Mouse (Mus musculus) T-helper 2 cell (primary cell): Measurements from ENCODE around the gene Gm49398.

Experiments used
- in situ Hi-C: fragments of 300-600 bp; cut with MboI, MseI; formaldehyde crosslinking; loops from one replicate; pipeline ENCODE4 v1.15.1; 2025; ENCODE audit warnings: high pct_unique_total_duplicates

The Gm49398 gene

DNA sequence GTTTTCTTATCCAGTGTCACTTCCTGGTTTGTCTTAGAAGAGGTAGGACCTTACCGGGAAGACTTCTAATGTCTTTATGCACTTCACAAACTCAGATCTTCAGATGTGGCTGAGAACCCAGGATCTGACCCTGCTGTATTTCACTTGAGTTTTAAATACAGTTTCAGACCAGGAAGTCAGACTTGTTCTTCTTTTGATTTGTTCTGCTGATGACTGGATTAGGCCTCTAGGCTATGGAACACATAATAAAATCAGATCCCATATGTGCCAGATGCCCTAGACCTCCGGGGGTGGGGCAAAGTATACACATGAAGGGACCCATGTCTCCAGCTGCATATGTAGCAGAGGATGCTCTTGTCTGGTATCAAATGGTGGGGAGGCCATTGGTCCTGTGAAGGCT lies at the start of gene Gm49398:
Gm49398 (minus strand) TSS at position 101 of the 400 bp plus-strand sequence.
- in situ Hi-C loops, result no loop called here

DNA sequence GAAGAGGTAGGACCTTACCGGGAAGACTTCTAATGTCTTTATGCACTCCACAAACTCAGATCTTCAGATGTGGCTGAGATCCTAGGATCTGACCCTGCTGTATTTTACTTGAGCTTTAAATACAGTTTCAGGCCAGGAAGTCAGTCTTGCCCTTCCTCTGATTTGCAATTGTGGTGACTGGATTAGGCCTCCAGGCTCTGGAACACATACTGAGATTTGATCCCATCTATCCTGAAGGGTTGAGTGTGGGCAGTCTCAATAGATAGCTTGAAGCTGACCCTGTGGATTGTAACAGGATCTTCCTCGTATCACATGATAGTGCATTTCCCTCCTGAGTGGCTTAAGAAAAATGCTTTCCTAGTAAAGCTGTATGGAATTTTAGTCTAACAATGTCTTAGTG lies 33.4 kb downstream of the Gm49398 start, which contains the start of gene Cts8:
Cts8 (minus strand) TSS at position 101 of the 400 bp plus-strand sequence.
- in situ Hi-C loops, result no loop called here

DNA sequence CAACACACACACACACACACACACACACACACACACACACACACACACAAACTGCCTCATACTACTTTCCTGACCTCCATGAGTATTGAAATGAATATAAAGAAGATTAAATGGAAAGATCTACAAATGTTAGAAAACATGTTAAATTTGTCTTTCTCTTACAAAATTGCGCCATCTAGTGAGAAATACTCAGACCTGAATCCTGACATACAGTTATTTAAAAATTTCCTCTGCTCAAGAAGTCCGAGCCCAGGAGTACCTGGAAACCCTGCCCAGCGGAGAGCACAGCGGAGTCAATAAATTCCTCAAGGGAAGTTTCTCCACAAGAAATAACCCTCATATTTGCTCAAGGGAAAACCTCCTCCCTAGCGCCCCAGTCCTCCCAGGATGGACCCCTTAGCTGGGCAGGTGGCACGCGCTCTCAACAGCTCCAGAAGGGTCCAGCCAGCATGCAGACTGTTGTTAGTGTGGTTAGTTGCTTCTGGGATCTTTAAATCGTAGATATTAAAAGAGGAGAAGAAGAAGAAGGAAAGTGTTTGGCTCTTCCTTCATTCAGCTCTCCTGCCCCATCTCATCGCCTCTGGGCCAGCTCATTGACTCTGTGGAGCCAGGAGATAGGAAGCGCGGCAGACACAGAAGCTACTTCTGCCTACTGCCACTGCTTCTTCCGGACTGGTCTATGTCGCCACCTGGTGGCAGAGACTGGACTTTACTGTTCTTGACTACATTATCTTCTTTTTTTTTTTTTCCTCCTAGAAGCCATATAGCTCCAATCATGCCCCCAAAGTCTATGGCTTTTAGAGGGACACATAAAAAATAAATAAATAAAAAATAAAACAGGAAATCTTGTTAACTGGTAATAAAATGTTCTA lies 47.3 kb downstream of the Gm49398 start:
- in situ Hi-C loops, result loop anchor here (5.0 kb wide), 2 partner anchors 244 to 484 kb away; no protein-coding TSS in a partner anchor

DNA sequence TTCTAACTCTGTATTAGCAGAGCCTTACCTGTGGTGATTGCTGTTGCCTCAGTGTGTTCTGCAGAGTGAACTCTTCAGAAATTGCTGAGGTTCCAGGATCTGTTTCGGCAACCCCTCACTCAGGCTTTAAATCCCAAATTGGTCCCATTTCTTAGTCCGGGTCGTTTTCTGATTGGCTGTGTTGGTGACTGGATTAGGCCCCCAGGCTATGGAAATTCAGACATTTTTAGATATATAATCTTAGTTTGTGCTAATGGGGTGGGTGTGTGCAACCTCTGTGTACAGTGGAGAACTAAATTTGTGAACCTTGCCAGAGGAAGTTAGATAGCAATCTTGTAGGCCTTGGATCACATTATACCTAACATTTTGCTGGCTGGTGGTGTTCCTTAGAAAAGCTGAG lies 85.3 kb downstream of the Gm49398 start, which contains the start of gene Cts6:
Cts6 (minus strand) TSS at position 101 of the 400 bp plus-strand sequence.
- in situ Hi-C loops, result no loop called here
